Mouse (Mus musculus): ENCODE data around the gene Wdr19.

Wdr19 gene

GRCm38 (mm10) chr5:65175918-65176484, 23.5 kb upstream of the Wdr19 start:
- no peak for TF ChIP-seq GATA4 (IDR thresholded peaks at IDR 0.05; ENCODE audit: insufficient replicate concordance, low read length)

DNA sequence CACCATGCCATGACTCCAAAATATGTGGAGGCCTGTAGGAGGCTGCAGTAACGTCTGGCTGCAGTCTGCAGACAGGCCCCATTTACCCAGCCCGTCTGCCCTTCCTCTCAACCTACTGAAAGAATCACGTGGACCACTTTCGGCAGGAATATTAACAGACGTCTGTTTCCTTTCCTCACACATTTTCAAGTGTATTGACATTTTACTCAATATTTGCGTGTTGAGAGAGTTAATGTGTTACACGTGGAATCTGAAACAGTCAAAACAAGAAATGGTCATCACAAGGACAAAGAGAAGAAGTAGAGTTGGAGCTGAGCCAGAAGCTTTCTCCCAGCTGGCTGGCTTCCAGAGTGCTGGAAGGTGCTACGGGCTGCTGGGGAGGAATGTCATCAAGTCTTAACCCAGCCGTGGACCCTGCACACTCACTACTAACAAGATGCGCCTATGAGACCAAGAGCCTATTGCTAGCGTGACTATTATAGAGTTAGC, 22.4 kb upstream of the Wdr19 start:
- TF ChIP-seq GATA4 (IDR thresholded peaks at IDR 0.05; ENCODE audit: insufficient replicate concordance, low read length), result no peak

DNA sequence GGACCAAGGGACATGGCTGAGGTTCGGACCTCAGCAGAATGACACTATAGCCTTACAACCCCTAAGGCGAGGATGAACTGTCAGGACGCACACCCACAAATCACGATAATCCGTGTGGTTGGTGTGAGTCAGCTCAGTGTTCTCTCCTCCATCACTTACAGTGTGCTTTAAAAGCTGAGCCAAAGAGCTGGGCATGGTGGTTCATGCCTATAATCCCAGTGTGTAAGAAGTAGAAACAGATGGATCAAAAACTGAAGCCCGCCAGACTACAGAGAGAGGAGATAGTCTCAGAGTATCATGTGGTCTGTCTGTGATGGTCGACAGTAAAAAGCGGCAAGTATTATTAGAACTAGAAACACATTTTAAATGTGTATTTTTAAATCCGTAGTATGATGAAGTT, 21.0 kb upstream of the Wdr19 start:
- no peak for TF ChIP-seq GATA4 (IDR thresholded peaks at IDR 0.05; ENCODE audit: insufficient replicate concordance, low read length)

GRCm38 (mm10) chr5:65181160-65181793, 18.2 kb upstream of the Wdr19 start:
- no peak for TF ChIP-seq GATA4 (IDR thresholded peaks at IDR 0.05; ENCODE audit: insufficient replicate concordance, low read length)

GRCm38 (mm10) chr5:65181794-65182169, 17.7 kb upstream of the Wdr19 start:
- TF ChIP-seq GATA4 (IDR thresholded peaks at IDR 0.05; ENCODE audit: insufficient replicate concordance, low read length), result no peak

DNA sequence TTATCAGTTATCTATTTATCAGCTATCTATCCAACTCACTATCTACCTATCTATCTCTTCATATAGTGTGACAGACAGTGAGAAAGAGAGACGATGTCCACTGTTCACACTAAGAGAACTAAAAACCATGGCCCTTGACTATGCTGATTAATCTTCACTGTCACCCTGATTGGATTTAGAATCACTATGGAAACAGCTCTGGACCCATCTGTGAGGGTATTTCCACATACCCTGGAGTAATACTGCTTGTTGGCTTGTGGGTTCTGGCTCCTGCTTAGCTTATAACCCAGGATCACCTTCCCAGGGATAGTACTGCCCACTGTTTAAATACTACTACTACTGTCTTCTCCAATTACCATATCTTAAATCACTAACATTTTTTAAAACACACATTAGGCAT, 17.2 kb upstream of the Wdr19 start:
- no peak for TF ChIP-seq GATA4 (IDR thresholded peaks at IDR 0.05; ENCODE audit: insufficient replicate concordance, low read length)

DNA sequence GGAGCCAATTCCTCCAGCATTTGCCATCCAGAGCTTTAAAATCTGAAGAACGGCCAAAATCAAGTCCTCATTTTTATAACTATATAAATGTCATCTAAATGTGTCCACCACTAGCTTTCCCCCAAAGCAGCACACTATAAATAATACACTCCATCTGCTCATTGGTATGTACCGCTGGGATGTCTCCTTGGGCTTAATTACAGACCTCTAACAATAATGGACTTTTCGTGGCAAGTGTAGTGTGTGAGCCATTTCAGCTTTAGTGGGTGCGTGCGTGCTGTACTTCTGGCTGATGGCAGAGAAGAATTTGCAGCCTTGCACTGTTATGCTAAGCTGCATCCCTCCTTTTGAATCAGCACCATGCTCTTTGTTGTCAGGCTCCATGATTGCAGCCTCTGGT, 7.9 kb upstream of the Wdr19 start:
- no peak for TF ChIP-seq GATA4 (IDR thresholded peaks at IDR 0.05; ENCODE audit: insufficient replicate concordance, low read length)

DNA sequence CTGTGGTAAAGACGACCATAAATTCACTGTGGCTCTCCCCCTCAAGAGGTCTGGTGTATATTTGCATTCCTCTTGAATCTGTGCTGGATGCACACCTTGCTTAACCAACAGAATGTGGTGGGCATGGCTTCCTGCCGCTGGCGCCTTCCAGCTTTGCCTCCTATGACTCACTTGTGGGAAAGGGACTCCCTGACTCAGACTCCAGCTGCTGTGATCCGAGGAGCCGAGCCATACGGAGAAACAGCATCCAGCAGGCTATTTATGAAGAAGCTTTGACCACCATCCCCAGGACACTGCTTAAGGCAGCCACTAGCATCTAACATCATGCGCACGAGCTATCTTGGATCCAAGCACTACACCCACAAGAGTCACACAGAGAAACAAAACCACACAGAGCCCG, 5.1 kb upstream of the Wdr19 start:
- no peak for TF ChIP-seq GATA4 (IDR thresholded peaks at IDR 0.05; ENCODE audit: insufficient replicate concordance, low read length)

DNA sequence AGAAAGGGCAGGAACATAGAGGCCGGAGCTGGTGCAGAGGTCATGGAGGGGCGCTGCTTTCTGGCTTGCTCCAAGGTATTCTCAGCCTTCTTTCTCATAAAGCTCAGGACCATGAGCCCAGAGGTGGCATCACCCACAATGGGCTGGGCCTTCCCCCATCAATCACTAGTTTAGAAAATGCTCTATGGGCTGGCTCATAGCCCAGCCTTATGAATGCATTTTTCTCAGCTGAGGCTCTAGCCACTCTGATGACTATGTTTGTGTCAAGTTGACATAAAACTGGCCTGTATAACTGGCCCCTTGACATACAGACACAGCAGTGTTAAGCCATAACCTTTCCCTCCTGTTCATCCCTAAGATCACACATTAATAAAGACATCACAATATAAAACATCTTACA, 5.2 kb downstream of the Wdr19 start:
- TF ChIP-seq GATA4 (IDR thresholded peaks at IDR 0.05; ENCODE audit: insufficient replicate concordance, low read length), result no peak

- no peak for TF ChIP-seq GATA4 (IDR thresholded peaks at IDR 0.05; ENCODE audit: insufficient replicate concordance, low read length)
These were observed 13.8 kb downstream of the Wdr19 start for GRCm38 (mm10) chr5:65213321-65213720.

DNA sequence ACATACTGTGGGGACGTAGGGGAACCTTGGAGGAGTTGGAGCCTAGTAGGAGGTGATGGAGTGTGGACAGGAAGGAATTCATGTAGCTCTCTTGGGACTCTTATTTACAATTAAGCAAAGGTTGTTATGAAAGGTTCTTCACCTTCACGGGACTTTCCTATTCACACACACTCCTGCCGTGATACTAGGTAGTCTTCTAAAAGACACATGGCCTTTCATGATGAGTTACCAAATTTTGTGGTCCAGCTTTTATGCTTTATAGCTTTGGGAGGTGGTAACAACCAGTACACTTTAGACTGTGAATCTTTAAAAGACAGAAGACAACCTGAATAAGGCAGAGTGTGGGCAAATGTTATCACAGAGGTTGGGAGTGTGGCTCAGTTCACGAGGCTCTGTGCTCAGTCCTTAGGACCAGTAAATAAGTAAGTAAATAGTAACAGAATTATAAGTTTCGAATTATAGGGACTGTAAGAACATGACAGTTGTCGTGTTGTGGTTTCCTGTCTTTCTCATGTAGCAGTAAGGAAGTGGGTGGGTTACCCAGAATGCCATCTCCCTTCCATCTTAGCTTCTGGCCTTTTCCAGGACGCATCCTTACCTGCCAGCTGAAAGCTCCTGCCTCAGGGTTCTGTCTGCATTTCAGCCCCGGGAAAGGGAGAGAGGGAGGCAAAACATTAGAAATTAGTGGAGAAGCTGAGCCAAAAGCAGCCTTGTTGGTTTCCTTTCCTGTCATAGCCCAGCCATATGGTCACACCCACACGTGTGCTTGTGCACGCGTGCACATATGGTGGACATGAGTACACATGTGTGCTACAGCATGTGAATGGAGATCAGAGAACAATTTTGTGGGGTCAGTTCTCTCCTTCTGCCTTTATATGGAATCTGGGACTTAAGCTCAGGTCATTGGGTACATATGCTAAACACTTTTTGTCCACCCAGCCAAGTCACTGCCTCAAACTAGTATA, 18.1 kb downstream of the Wdr19 start:
- TF ChIP-seq GATA4 (IDR thresholded peaks at IDR 0.05; ENCODE audit: insufficient replicate concordance, low read length), result no peak

GRCm38 (mm10) chr5:65221037-65221436, 21.5 kb downstream of the Wdr19 start:
- TF ChIP-seq GATA4 (IDR thresholded peaks at IDR 0.05; ENCODE audit: insufficient replicate concordance, low read length), result no peak

DNA sequence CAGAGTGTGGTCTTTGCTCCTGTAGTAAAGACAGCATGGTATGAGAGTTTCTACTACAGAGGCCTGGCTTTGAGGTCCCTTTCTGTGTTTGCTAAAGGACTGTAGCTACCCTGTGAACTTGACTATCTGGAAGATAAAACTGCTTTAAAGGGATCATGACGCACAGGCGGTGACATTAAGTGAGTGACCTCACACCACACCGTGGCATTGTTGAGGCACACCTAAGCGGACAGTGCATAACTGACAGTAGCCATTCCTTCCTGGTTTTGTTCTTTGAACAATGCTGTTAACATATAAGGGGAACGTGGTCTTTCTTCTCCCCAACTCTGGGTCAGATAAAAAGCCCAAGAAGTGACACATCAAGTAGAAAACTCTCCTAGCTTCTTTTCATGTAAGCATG, 24.6 kb downstream of the Wdr19 start:
- TF ChIP-seq GATA4 (IDR thresholded peaks at IDR 0.05; ENCODE audit: insufficient replicate concordance, low read length), result no peak

DNA sequence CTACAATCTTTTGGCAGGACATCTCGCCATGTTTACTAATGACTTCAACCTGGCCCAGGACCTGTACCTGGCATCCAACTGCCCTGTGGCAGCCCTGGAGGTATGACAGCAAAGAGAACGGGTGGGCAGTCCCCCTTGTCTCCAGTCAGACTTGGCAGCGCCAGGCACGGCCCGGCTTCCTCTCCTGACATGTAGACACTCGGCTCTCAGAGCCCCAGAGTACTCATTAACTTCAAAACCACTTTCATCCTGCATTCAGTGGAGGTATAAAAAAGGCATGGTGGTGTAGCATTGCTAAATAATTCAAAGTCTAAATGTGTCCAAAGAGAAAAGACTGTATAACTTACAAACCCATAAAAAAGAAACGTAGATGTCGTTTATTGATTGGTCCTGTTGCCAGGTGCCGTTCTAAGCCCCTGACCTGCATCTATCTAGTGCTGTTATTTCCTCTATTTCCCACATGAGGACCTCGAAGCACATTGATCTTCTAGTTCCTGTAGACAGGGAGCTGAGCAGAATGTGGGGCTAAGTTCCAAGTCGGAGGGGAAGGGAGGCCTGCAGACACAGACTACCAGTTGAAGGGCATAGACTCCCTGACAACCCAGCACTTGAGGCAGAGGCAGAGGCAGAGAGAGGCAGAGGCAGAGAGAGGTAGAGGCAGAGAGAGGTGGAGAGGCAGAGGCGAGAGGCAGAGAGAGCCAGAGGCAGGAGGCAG, 31.9 kb downstream of the Wdr19 start:
- no peak for TF ChIP-seq GATA4 (IDR thresholded peaks at IDR 0.05; ENCODE audit: insufficient replicate concordance, low read length)

DNA sequence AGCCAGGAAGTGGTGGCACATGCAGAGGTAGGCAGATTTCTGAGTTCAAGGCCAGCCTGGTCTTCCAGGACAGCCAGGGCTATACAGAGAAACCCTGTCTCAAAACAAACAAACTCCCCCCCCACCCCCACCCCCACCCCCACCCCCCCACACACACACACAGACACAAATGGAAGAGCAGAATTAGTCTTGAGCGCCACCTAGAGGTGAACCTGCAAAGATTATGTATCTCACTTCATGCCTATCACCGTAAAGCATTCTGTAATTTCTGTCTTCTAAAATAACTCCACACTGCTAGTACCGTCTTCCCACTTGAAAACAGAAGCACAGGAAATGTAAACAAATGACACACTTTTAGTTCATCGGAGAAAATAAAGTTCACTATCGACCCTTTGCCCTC, 43.2 kb downstream of the Wdr19 start:
- TF ChIP-seq GATA4 (IDR thresholded peaks at IDR 0.05; ENCODE audit: insufficient replicate concordance, low read length), result no peak

All from liver, adult (tissue).